Mouse (Mus musculus): Measurements from ENCODE around the gene March10.

The March10 gene

DNA sequence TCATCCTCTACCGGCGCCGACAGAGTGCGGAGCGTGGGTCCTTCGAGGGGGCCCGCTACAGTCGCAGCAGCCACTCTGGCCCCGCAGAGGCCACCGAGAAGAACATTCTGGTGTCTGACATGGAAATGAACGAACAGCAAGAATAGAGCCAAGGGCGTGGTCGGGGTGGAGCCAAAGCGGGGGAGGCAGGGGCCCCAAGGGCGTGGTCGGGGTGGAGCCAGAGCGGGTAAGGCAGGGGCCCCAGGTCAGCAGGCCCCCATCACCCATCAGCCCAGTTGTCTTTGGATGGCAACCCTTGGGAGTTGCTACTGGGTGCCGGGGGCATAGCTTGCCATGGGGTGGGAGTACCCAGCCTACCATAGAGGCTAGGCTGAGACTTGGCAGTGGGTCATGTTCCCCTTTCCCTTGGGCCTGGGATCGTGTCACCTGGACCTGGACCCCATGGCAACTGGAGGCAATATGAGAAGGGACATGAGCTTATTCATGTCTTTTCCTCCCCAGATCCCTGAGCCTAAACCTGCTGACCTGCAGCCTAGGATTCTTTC lies 106.7 kb downstream of the March10 start:
- DNase-seq, result peak; percentile 18

DNA sequence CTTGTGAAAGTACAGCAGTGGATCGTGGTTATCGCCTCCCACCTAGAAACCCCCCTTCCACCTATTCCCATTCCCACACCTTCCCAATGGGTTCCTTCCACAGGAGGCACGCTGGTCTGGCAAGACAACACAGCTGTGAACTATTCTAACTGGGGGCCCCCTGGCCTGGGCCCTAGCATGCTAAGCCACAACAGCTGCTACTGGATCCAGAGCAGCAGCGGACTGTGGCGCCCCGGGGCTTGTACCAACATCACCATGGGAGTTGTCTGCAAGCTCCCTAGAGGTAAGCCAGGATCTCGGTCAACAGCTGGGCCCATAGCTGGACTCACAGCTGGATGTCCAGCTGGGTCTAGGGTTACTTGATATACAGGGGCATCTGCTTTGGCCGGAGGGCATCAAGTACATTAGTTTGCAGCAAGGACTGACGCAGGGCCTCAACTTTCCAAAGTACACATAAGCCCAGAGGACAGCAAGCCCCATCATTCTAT lies 108.0 kb downstream of the March10 start:
- peak; percentile 26 for DNase-seq

GRCm38 (mm10) chr11:105347162-105348161 lies 109.1 kb downstream of the March10 start:
- peak; percentile 85 for DNase-seq

DNA sequence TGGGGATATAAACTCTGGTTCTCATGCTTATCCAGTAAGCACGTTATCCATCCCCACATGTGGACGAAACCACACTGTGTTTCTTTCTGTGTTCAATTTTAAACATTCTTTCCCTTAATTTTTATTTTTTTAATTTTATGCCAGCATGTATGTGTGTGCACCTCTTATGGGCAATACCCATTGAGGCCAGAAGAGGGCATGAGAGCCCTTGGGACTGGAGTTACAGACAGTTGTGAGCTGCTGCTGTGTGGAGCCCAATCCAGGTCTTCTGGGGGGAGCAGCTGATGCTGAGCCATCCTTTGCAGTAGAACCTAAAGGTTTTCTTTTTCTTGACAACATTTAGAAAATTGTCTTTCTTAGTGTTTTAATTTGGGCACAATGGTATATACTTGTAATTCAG lies 111.3 kb downstream of the March10 start:
- DNase-seq, result no peak

GRCm38 (mm10) chr11:105338596-105339390 lies 117.7 kb downstream of the March10 start:
- no peak for DNase-seq

DNA sequence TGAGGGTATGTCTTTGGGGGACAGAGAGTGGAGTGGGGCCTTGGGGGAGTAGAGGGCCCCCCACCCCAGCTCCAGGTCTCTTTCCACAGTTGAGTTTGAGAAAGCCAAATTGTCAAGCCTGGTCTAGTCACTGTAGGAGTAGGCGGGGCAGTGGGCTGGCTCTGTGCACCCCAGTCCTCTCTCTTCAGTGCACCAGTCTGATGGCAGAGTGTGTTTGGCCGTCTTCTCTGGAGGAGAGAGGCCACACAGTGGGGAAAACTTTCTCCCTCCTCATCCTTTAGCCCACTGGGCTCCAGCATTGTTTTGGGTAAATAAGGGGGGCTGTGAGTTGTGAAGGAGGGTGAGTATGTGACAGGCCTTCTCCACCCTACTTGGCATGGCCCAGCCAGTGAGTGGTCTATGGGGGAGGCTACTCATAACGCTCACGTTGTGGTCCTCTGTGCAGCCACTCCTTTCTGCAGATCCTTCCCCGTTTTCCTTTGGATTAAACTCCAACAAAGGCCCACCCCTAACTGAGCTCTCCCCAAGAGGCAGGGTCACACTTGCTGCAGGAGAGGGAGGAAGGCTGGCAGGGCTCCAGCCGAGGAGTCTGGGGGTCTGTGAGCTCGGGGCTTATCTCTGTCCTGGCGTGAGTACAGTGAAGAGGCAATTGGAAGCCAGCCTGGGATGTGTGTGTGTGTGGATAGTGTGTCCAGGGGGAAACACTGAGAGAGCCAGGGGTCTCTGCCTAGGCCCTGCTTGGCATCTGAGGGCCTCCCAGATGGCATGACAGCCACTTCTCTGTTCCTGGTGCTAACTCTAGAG lies 122.5 kb downstream of the March10 start:
- no peak for DNase-seq

- peak; percentile 54 for DNase-seq
These were observed 124.1 kb downstream of the March10 start for GRCm38 (mm10) chr11:105332468-105332867.

DNA sequence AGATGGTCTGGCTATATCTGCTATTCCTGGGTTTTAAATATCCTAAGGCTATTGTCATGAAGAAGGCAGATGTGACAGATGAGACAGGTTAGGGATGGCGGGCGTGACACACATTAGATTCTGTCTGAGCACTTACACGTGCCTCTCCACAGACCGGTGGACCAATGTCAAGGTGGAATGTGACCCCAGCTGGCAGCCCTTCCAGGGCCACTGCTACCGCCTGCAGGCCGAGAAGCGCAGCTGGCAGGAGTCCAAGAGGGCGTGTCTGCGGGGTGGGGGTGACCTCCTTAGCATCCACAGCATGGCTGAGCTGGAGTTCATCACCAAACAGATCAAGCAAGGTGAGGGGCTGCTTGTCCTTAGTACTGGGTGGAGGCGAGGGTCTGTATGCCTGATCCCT lies 124.8 kb downstream of the March10 start:
- DNase-seq, result peak; percentile 16

GRCm38 (mm10) chr11:105331129-105331528 lies 125.4 kb downstream of the March10 start:
- DNase-seq, result no peak

GRCm38 (mm10) chr11:105329962-105330361 lies 126.6 kb downstream of the March10 start:
- no peak for DNase-seq

- DNase-seq, result no peak
These were observed 129.4 kb downstream of the March10 start for GRCm38 (mm10) chr11:105327101-105327500.

- DNase-seq, result no peak
These were observed 133.0 kb downstream of the March10 start for GRCm38 (mm10) chr11:105323530-105323929.

GRCm38 (mm10) chr11:105321090-105321489 lies 135.4 kb downstream of the March10 start:
- no peak for DNase-seq

DNA sequence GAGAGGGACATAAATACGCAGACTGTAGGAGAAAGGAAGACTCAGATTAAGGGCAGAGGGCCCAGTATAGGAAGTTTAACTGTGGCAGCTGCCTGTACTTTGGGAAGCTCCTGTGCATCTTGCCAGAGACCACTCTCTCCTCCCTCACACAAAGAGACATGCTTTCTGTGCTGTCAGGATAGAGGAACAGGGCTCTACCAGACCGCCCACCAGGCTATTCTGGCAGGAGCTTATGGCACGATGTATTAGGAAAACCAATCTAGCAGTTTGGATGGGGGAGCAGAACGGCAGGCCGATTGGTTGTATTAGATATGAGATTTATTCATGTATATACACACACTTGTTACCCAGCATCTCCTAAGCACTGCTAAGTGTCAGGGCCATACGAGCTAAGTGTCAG lies 138.8 kb downstream of the March10 start:
- DNase-seq, result no peak

GRCm38 (mm10) chr11:105316121-105316520 lies 140.4 kb downstream of the March10 start:
- no peak for DNase-seq

GRCm38 (mm10) chr11:105315296-105315695 lies 141.2 kb downstream of the March10 start:
- no peak for DNase-seq

GRCm38 (mm10) chr11:105313633-105314014 lies 142.9 kb downstream of the March10 start:
- no peak for DNase-seq

DNA sequence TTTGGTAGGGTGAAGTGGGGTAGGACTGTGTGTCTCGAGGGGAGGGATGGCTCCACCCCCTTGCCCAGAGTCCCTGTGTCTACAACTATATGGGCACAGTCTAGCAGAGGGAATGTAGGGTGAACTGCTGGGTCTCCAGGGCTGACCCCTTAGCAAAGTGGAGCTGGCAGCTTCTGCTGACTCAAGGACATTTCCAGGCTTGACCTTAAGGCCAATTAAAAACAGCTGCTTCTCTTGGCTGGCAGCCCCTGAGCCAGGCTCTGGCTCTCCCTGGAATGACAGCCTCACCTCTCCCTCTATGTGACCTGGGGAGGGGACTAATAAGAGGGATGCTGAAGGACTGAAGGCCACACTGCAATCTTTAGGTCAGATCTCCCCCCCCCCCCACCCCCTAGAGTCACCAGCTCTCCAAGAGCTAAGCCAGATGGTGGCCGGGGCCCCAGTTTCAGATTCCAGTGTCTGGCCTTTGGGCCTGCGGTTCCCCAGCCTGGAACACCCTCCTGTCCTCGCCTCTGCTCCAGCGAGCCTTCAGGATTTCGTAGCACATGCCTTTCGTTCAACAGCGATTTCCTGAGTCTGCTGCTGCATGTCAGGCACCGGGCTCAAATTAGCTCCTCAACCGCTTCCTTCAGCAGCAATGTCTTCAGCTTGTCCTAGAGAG lies 143.4 kb downstream of the March10 start:
- no peak for DNase-seq

- no peak for DNase-seq
These were observed 144.1 kb downstream of the March10 start for GRCm38 (mm10) chr11:105312311-105312942.

DNA sequence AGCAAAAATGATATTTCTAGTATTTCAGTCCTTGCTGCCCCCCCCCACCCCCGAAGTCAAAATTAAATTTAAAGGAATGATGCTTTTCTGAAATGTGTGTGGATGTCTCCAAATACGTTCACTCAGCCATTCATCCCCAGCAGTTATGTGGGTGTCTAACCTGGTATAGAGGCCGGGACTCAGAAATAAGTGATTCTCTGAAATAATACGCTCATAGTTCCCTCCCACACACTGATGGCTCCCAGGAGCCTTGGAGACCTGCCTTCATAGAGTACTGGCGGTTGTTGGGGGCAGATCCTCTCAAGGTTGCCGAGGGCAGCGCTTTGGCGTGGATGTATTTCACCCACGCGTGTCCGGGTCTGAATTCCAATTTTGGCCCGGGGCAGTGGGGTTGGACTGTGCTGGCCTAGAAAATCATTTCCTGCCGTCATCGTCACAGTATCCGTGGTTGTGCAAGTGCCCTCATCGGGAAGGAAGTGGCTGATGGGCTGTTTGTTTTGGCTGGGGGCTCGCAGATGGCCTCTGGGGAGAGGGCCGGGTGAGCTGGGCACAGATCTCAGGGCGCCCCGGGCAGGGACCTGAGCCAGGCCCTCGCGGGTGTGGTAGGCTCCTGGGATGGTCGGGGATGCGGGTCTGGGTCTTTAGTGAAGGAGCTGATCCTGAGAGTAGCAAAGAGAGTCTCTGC lies 145.1 kb downstream of the March10 start:
- no peak for DNase-seq

All from cerebellum, adult 9-11 months (tissue).